Mouse (Mus musculus) spleen, postnatal 14 days (tissue): ENCODE data around the gene Llgl2.

Experiments used
- DNase-seq, 2 experiments: peaks; one replicate each; pipeline ENCODE4 v3.0.0; 2021 to 2022; ENCODE audit warnings: low spot score in 2 of 2

Llgl2 gene

DNA sequence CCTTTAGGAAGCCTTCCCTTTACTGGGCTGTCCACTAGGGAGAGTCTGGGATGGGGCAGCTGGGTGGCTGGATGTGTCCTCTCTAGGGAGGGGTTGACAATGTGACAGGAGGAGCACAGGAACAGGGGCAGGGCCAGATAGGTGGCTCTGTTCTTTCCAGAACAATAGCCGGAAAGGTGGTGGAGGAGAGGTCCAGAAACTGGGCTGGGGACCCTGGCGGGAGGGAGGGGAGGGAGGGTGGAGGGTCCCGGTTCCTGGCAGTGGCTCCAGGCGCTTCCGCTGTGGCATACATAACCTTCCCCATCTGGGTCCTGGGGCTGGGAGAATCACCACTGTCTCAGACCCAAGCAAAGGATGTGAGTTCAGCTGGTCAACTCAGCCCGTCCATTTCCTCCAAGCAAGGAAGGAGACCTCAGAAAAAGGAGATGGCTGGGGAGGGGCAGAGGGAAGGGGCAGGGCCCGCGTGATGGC is 14.5 kb upstream of the Llgl2 start:
- DNase-seq: no peak

GRCm38 (mm10) chr11:115810377-115810776 is 13.5 kb upstream of the Llgl2 start:
- no peak for DNase-seq

GRCm38 (mm10) chr11:115811381-115812093 is 12.3 kb upstream of the Llgl2 start:
- no peak for DNase-seq

GRCm38 (mm10) chr11:115812095-115812494 is 11.8 kb upstream of the Llgl2 start:
- DNase-seq: no peak

DNA sequence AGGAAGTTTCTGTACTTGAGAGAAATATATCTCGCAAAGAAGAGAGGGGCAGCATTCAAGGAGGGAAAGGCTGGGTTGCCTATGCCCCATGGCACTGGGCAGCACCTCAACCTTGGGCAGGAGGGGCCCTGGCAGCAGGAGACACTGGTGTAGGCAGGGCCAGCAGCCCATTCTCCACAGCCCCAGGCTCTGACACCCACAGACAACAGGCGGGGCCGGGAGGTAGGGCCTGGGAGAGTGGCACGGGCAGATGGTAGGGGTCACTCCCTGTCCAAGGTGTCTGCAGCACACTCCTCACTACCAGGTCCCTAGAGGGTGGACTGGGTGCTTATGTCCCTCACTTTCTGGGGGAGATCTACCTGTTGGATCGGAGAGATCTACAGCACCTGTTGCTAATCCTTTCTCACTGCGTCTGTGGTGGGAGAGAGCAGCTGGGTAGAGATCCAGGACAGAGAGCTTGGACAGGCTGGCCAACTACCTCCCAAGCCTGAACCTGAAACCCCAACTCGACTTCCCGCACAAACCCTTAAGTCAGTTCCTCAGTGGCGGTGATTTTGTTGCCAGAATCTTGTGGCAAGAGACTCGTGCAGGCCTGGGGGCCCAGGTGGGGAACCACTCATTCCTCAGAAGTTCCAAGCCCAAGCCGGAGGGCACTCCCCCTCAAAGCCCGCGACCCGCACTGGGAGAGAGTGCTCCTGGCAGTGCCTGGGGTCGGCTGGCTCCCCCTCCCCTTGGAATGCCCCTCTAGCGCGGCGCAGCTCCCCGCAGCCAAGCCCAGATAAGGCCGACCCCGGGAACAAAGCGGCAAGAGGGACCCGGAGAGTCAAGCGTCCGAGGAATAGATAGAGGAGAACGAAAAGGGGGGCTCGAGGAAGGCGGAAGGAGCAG is 11.1 kb upstream of the Llgl2 start:
- no peak for DNase-seq

GRCm38 (mm10) chr11:115813507-115814296 is 10.1 kb upstream of the Llgl2 start, which contains the start of gene Caskin2:
Gene Caskin2, minus strand, starts transcription at chr11:115813639.
- DNase-seq: peak; percentile 90 to 93

- peak; percentile 83 to 91 for DNase-seq
These were observed 9.0 kb upstream of the Llgl2 start, which contains the start of gene Tsen54 for GRCm38 (mm10) chr11:115814605-115815450. Gene Tsen54, plus strand, starts transcription at chr11:115814724.

GRCm38 (mm10) chr11:115817331-115817730 is 6.5 kb upstream of the Llgl2 start:
- no peak for DNase-seq

DNA sequence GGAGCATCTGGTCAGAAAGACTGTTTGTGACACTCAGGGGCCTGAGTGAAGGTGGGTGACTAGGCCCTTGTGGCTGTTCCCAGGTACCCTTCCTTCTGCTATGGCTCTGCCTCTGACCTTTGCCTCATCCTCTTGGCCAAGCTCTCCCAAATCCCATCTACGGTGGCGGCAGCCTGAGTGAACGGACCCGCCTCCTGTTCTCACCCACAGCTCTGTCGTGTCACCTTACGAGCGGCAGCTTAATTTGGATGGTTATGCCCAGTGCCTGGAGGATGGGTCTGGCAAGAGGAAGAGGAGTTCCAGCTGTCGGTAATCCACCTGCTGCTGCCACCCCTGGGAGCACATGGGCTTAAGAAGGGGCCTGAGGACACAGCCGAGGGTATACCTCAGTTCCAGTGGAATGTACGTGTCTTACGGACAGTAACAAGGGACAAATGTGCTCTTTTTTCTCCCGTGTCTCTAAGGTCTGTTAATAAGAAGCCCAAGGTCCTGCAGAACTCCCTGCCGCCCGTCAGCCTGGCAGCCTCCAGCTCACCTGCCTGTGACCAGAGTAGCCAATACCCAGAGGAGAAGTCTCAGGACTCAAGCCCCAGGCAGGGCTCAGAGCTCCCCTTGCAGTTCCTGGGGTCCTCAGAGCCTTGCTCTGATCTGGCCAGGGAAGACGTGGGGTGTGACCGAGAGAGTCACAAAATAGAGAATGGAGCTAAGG is 3.8 kb upstream of the Llgl2 start:
- no peak for DNase-seq

GRCm38 (mm10) chr11:115821001-115821400 is 2.8 kb upstream of the Llgl2 start:
- DNase-seq: no peak

- no peak for DNase-seq
These were observed 964 bp downstream of the Llgl2 start for GRCm38 (mm10) chr11:115824813-115825212.

GRCm38 (mm10) chr11:115826487-115826886 is 2.6 kb downstream of the Llgl2 start:
- no peak for DNase-seq

GRCm38 (mm10) chr11:115827624-115828023 is 3.8 kb downstream of the Llgl2 start:
- no peak for DNase-seq

DNA sequence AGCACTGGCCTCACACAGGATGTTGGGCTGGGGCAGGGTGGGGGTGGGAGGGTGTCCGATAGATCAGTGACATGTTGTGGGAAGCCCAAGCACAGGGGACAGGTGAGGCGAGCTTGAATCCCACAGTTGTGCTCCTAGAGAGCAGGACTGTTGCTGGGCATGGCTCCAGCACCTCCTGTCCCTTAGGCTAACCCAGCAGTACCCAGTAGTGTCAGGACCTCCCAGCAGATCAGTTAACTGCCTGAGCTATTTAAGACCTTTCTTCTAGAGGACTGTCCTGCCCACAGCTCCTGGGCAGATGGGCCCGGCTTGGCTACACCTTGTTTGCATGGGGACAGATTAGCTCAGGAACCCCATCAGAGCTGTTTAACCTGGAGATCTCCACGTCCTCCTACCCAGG is 5.2 kb downstream of the Llgl2 start:
- no peak for DNase-seq

GRCm38 (mm10) chr11:115830550-115831325 is 6.9 kb downstream of the Llgl2 start:
- DNase-seq: no peak

- no peak for DNase-seq
These were observed 7.7 kb downstream of the Llgl2 start for GRCm38 (mm10) chr11:115831518-115831917.

DNA sequence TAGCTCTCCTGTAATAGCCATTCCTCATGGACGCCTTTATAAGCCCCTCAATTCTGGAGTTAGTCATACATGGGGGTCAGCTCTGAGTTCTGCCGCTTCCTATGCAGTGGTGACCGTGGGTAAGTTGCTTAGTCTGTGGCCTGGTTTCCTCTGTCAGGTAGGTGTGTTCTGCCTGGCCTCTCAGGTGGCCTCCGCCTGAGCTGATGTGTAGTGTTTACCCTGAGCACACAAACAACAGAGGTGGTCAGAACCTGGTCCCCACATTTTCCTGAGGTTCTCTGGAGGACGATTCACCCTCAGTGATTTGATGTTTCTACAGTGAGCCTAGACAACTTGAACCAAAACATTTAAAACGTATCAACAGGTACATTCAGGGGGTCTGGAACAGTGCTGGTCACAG is 8.2 kb downstream of the Llgl2 start:
- no peak for DNase-seq

DNA sequence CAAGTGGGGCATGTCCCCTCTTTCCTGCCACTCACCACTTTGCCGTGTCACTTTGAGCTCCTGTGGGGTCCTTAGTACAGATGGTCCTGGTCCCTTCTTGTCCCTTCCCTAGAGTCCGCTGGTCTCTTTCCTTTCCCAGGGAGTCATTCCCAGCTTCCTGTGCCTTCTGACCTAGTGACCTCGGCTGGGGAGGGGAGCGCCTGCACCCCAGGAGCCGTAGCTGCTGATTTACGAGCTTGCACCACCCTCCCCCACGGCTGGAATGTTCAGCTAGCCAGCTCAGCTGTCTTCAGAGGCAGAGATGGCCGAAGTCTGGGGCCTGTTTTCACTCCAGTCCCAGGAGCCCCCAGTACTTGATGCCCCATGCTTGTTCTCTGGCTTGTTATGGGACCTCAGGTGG is 8.7 kb downstream of the Llgl2 start:
- no peak for DNase-seq

DNA sequence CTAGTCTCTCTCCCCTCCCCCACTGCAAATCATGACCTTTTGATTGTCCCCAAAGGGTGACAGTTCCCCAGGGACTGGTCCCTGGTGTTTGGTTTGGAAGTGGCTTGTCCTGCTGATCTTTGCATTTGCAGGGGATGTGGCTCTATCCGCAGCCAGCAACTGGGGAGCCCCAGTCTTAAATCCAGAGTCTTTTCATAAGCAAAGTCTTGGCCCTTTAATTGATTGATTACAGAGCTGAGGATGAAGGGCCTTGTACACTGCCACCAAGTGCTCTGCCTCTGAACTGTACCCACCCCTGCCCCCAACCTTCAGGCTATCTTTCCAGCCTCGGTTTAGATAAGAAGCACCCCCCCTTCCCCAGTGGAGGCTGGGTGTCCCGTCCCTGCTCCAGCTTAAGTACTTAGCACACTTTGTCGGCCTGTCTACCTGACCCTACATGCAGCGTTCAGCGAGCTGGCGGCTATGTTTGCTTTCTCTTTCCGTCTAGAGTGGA is 9.2 kb downstream of the Llgl2 start:
- no peak for DNase-seq
